Mouse (Mus musculus) liver, postnatal 0 days (tissue): ENCODE results near the gene Ski.

Source experiments
- CTCF ChIP-seq: sonication (generic); IDR thresholded peaks from 2 replicates; pipeline ENCODE4 v1.5.1; 2016; ENCODE audit warnings: antibody characterized with exemption, low read depth
- EP300 ChIP-seq: IDR thresholded peaks from 2 replicates; pipeline ENCODE4 v1.6.1; 2016; ENCODE audit warnings: antibody characterized with exemption, low read depth, mild to moderate bottlenecking

DNA sequence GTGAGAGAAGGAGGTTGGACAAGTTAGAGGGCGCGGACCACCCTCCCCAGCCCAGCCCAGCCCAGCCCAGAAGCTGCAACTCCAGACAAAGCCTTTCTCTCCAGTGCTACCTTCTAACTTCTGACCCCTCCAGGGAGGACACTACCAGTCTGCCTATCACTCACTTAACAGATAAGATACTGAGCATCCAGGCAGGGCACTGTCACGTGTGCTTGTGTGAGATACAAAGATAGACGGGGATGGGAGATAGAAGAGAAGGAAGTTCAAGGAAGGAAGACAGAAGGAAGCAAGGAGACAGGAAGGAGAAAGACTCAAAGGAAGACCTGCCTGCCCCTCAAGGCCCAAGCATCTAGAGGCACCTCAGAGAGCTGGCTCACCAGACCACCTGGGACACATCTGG is 73.9 kb downstream of the Ski start:
- TF ChIP-seq CTCF (no peak), EP300 (no peak)
